Comparison of ENCODE assay signal across 24 mouse cellular contexts in genomic region chr15:80140302-80140701, GRCm38 (mm10). TPM values are rescaled to one million over a fixed set of nuclear protein-coding genes. Genes with fewer than 3 reads are reported as not detected.
DNase-seq lines count a peak whose midpoint lies in the region; ATAC-seq and TF ChIP-seq lines count a peak whose summit lies in the region.
"Had no signal": no experiment of that assay in that cellular context is flagged by ENCODE, and none has a peak within 500 bp of the region (broad histone marks: within the 10 kb centered on the region; RNA-seq: fewer than 3 reads in every experiment).

No protein-coding gene starts in this region.

- no peaks in the 10 kb centered on the region for H3K9me3 ChIP-seq in intestine, embryonic 15.5 days
- no peaks in the 10 kb centered on the region for H3K9me3 ChIP-seq in intestine, embryonic 16.5 days (ENCODE audit: control insufficient read depth, low read length)
- H3K9me3 ChIP-seq in stomach, embryonic 14.5 days (ENCODE audit: control insufficient read depth, low read depth, low read length) = no peaks in the 10 kb centered on the region
- no peaks in the 10 kb centered on the region for H3K9me3 ChIP-seq in stomach, postnatal 0 days (ENCODE audit: control insufficient read depth, low read length)
- H3K9me3 ChIP-seq: hindbrain, embryonic 15.5 days had no signal

- H3K27me3 ChIP-seq in intestine, embryonic 15.5 days (replicated peaks) = no peaks in the 10 kb centered on the region
- H3K27me3 ChIP-seq in intestine, embryonic 16.5 days (replicated peaks; ENCODE audit: control insufficient read depth, insufficient read depth, low read length) = no peaks in the 10 kb centered on the region
- no peaks in the 10 kb centered on the region for H3K27me3 ChIP-seq in stomach, embryonic 14.5 days (ENCODE audit: control insufficient read depth, insufficient read depth, low read length)
- H3K27me3 ChIP-seq in stomach, postnatal 0 days (ENCODE audit: control insufficient read depth, insufficient read depth, low read length) = no peaks in the 10 kb centered on the region
- H3K27me3 ChIP-seq: hindbrain, embryonic 12.5 days; hindbrain, embryonic 15.5 days had no signal

- no peak for DNase-seq in stomach, postnatal 0 days (ENCODE audit: low spot score)
- DNase-seq in layer of hippocampus, postnatal 14 days (ENCODE audit: low spot score in 2 of 2) = no peak
- DNase-seq in kidney, adult 9 months = no peak
- DNase-seq: adrenal gland, adult 2 months; adrenal gland, postnatal 14 days; cerebellum, adult 11-12 months; cerebellum, adult 8-10 months; cerebellum, postnatal 10 days; cerebellum, postnatal 36 days; embryo, embryonic 11 days; forebrain, postnatal 0 days; gastrocnemius, adult 2 months; gastrocnemius, postnatal 14 days; heart, adult 11 months had no signal

- no peak overlapping the region for H3K4me2 ChIP-seq in intestine, embryonic 15.5 days (replicated peaks)
- no peak overlapping the region for H3K4me2 ChIP-seq in intestine, embryonic 16.5 days (ENCODE audit: low read depth, low read length)
- H3K4me2 ChIP-seq in stomach, embryonic 14.5 days (replicated peaks; ENCODE audit: low read depth, low read length) = no peak overlapping the region
- no peak overlapping the region for H3K4me2 ChIP-seq in stomach, postnatal 0 days (replicated peaks; ENCODE audit: low read depth)
- H3K4me2 ChIP-seq: heart, embryonic 11.5 days; hindbrain, embryonic 12.5 days; hindbrain, embryonic 15.5 days had no signal

- peaks cover 16% of the 10 kb centered on the region for H3K4me1 ChIP-seq in intestine, embryonic 15.5 days (replicated peaks)
- H3K4me1 ChIP-seq in intestine, embryonic 16.5 days (ENCODE audit: control insufficient read depth, insufficient read depth, low read length) = peaks cover 27% of the 10 kb centered on the region
- peaks cover 17% of the 10 kb centered on the region; the same call in 1 of the 2 replicates for H3K4me1 ChIP-seq in stomach, embryonic 14.5 days (ENCODE audit: control insufficient read depth, insufficient read depth, low read length)
- H3K4me1 ChIP-seq in stomach, postnatal 0 days (replicated peaks; ENCODE audit: control insufficient read depth, insufficient read depth) = no peaks in the 10 kb centered on the region; the same call in 1 of the 2 replicates

- 0 out of 2 replicates have a peak, but pooled peaks cover 16% of the 10 kb centered on the region for H3K36me3 ChIP-seq in intestine, embryonic 15.5 days
- peaks cover 8% of the 10 kb centered on the region for H3K36me3 ChIP-seq in intestine, embryonic 16.5 days (ENCODE audit: control insufficient read depth, insufficient read depth, low read length)
- peaks cover 3% of the 10 kb centered on the region; the same call in 1 of the 2 replicates for H3K36me3 ChIP-seq in stomach, embryonic 14.5 days (ENCODE audit: control insufficient read depth, insufficient read depth, low read length)
- no peaks in the 10 kb centered on the region for H3K36me3 ChIP-seq in stomach, postnatal 0 days (ENCODE audit: control insufficient read depth, insufficient read depth, low read length)

- TF ChIP-seq EP300 in stomach, postnatal 0 days (optimal IDR thresholded peaks at IDR 0.05) = no peak

- no peak overlapping the region for H3K4me3 ChIP-seq in intestine, embryonic 15.5 days (replicated peaks)
- no peak overlapping the region for H3K4me3 ChIP-seq in intestine, embryonic 16.5 days (ENCODE audit: low read length)
- H3K4me3 ChIP-seq in stomach, embryonic 14.5 days (ENCODE audit: low read depth, low read length) = no peak overlapping the region
- no peak overlapping the region for H3K4me3 ChIP-seq in stomach, postnatal 0 days (ENCODE audit: low read depth, low read length)
- H3K4me3 ChIP-seq: gastrocnemius, adult 2 months; hindbrain, embryonic 12.5 days; hindbrain, embryonic 15.5 days had no signal

- no peak for TF ChIP-seq CTCF in stomach, postnatal 0 days (IDR thresholded peaks at IDR 0.05; ENCODE audit: low read depth)

- no peak overlapping the region for H3K9ac ChIP-seq in intestine, embryonic 15.5 days
- no peak overlapping the region for H3K9ac ChIP-seq in intestine, embryonic 16.5 days (ENCODE audit: low read depth, low read length)
- no peak overlapping the region for H3K9ac ChIP-seq in stomach, embryonic 14.5 days (replicated peaks; ENCODE audit: low read depth, low read length)
- no peak overlapping the region for H3K9ac ChIP-seq in stomach, postnatal 0 days (ENCODE audit: low read length)
- H3K9ac ChIP-seq: forebrain, postnatal 0 days; hindbrain, embryonic 12.5 days; hindbrain, embryonic 15.5 days had no signal

- peak overlapping the region; percentile 36; the same call in 1 of the 2 replicates for H3K27ac ChIP-seq in intestine, embryonic 15.5 days
- 0 out of 2 replicates have a peak overlapping the region, but pooled peaks have one; percentile 6 for H3K27ac ChIP-seq in intestine, embryonic 16.5 days (ENCODE audit: low read length)
- H3K27ac ChIP-seq in stomach, embryonic 14.5 days (ENCODE audit: low read length) = peak overlapping the region; percentile 21; the same call in 1 of the 2 replicates
- H3K27ac ChIP-seq in stomach, postnatal 0 days (replicated peaks) = peak overlapping the region; percentile 77
- H3K27ac ChIP-seq: hindbrain, embryonic 12.5 days; hindbrain, embryonic 15.5 days had no signal

- no peak for ATAC-seq in intestine, embryonic 15.5 days
- 0 out of 2 replicates have a peak, but pooled peaks have one; percentile 25 for ATAC-seq in intestine, embryonic 16.5 days
- ATAC-seq in stomach, embryonic 14.5 days (ENCODE audit: insufficient number of reproducible peaks, insufficient read depth, low FRiP score, low read depth) = peak; percentile 58; the same call in 1 of the 2 replicates
- ATAC-seq in stomach, postnatal 0 days (ENCODE audit: low FRiP score, low TSS enrichment) = peak; percentile 74
- ATAC-seq: CD4-positive, CD25-positive, alpha-beta regulatory T cell, adult 4 months; forebrain, embryonic 14.5 days; forebrain, postnatal 0 days had no signal

- WGBS in intestine, embryonic 15.5 days = 74% methylated on average over 2 of the region's 2 CpGs
- WGBS in intestine, embryonic 16.5 days = 78% methylated on average over 2 of the region's 2 CpGs
- 78% methylated on average over 2 of the region's 2 CpGs for WGBS in stomach, embryonic 14.5 days
- WGBS in stomach, postnatal 0 days = 66% methylated on average over 2 of the region's 2 CpGs

RNA-seq across cellular contexts. Expression of gene Tab1, which starts 7.4 kb away (rescaled TPM):
- 28.5 and 29.0 TPM in 2 replicates for polyA plus RNA-seq in intestine, embryonic 15.5 days (2015; fragmentation: Nextera tagmentation; extraction: Ambion mirVana)
- 28.2 and 29.6 TPM in 2 replicates for polyA plus RNA-seq in intestine, embryonic 16.5 days (2015; fragmentation: Nextera tagmentation; extraction: Ambion mirVana)
- 32.2 and 34.9 TPM in 2 replicates for polyA plus RNA-seq in stomach, embryonic 14.5 days (2014; fragmentation: Nextera tagmentation; extraction: Ambion mirVana)
- polyA plus RNA-seq in stomach, postnatal 0 days (2015; fragmentation: Nextera tagmentation; extraction: Ambion mirVana) = 16.3 and 16.5 TPM in 2 replicates
- 10 to 100 TPM; 29.7 to 31.4 TPM for total RNA-seq in layer of hippocampus, postnatal 14 days (2021)

RNA-seq across cellular contexts. Expression of gene Mgat3, which starts 33.2 kb away (rescaled TPM):
- polyA plus RNA-seq in intestine, embryonic 15.5 days (2015; fragmentation: Nextera tagmentation; extraction: Ambion mirVana) = 12.1 and 13.6 TPM in 2 replicates
- polyA plus RNA-seq in intestine, embryonic 16.5 days (2015; fragmentation: Nextera tagmentation; extraction: Ambion mirVana) = 14.8 and 19.7 TPM in 2 replicates
- polyA plus RNA-seq in stomach, embryonic 14.5 days (2014; fragmentation: Nextera tagmentation; extraction: Ambion mirVana) = 12.8 and 13.7 TPM in 2 replicates
- 5.8 and 5.9 TPM in 2 replicates for polyA plus RNA-seq in stomach, postnatal 0 days (2015; fragmentation: Nextera tagmentation; extraction: Ambion mirVana)
- 100 to 1,000 TPM; 103 to 106 TPM for total RNA-seq in layer of hippocampus, postnatal 14 days (2021)
- total RNA-seq: hematopoietic stem cell, adult 5-6 weeks; MEL had no signal

RNA-seq across cellular contexts. Expression of gene Rpl3, which starts 48.6 kb away (rescaled TPM):
- 1,109 and 1,134 TPM in 2 replicates for polyA plus RNA-seq in intestine, embryonic 15.5 days (2015; fragmentation: Nextera tagmentation; extraction: Ambion mirVana)
- polyA plus RNA-seq in intestine, embryonic 16.5 days (2015; fragmentation: Nextera tagmentation; extraction: Ambion mirVana) = 1,018 and 1,133 TPM in 2 replicates
- 1,379 and 1,439 TPM in 2 replicates for polyA plus RNA-seq in stomach, embryonic 14.5 days (2014; fragmentation: Nextera tagmentation; extraction: Ambion mirVana)
- 706 and 736 TPM in 2 replicates for polyA plus RNA-seq in stomach, postnatal 0 days (2015; fragmentation: Nextera tagmentation; extraction: Ambion mirVana)
- 100 to 1,000 TPM; 460 to 491 TPM for total RNA-seq in layer of hippocampus, postnatal 14 days (2021)

RNA-seq across cellular contexts. Expression of gene Syngr1, which starts 49.2 kb away (rescaled TPM):
- polyA plus RNA-seq in intestine, embryonic 15.5 days (2015; fragmentation: Nextera tagmentation; extraction: Ambion mirVana) = 18.2 and 18.7 TPM in 2 replicates
- polyA plus RNA-seq in intestine, embryonic 16.5 days (2015; fragmentation: Nextera tagmentation; extraction: Ambion mirVana) = 15.2 and 16.0 TPM in 2 replicates
- polyA plus RNA-seq in stomach, embryonic 14.5 days (2014; fragmentation: Nextera tagmentation; extraction: Ambion mirVana) = 32.3 and 38.8 TPM in 2 replicates
- 53.7 TPM in 2 replicates for polyA plus RNA-seq in stomach, postnatal 0 days (2015; fragmentation: Nextera tagmentation; extraction: Ambion mirVana)
- total RNA-seq in layer of hippocampus, postnatal 14 days (2021) = 100 to 1,000 TPM; 462 to 472 TPM

Comparison
In these comparisons a context has a peak if more than half of its experiments do, and no peak if none do; other contexts are left out.
1. H3K27ac ChIP-seq: peak in every context shown above with its lines; median percentile 77 in stomach, postnatal 0 days; 36 in intestine, embryonic 15.5 days; 21 in stomach, embryonic 14.5 days; 6 in intestine, embryonic 16.5 days.